Mouse (Mus musculus) testis, postnatal 14 days (tissue): ENCODE data around the gene Elf1.

ENCODE experiments used
- DNase-seq: peaks from one replicate; pipeline ENCODE4 v3.0.0; 2021; ENCODE audit warnings: low spot score

Elf1 gene

GRCm38 (mm10) chr14:79489150-79489549, 8.2 kb downstream of the Elf1 start:
- no peak for DNase-seq

- DNase-seq = no peak
These were observed 9.3 kb downstream of the Elf1 start for GRCm38 (mm10) chr14:79490246-79490645.

GRCm38 (mm10) chr14:79494349-79494748, 13.4 kb downstream of the Elf1 start:
- DNase-seq = no peak

GRCm38 (mm10) chr14:79499326-79499725, 18.3 kb downstream of the Elf1 start:
- DNase-seq = no peak

- no peak for DNase-seq
These were observed 19.8 kb downstream of the Elf1 start for GRCm38 (mm10) chr14:79500756-79501155.

- no peak for DNase-seq
These were observed 22.5 kb downstream of the Elf1 start for GRCm38 (mm10) chr14:79503371-79504075.

GRCm38 (mm10) chr14:79504246-79505006, 23.4 kb downstream of the Elf1 start:
- no peak for DNase-seq

- no peak for DNase-seq
These were observed 25.2 kb downstream of the Elf1 start for GRCm38 (mm10) chr14:79506207-79506606.

GRCm38 (mm10) chr14:79507846-79508245, 26.9 kb downstream of the Elf1 start:
- DNase-seq = no peak

GRCm38 (mm10) chr14:79508662-79509305, 27.8 kb downstream of the Elf1 start:
- DNase-seq = no peak

- no peak for DNase-seq
These were observed 30.5 kb downstream of the Elf1 start for GRCm38 (mm10) chr14:79511521-79511920.

GRCm38 (mm10) chr14:79513951-79514350, 33.0 kb downstream of the Elf1 start:
- DNase-seq = no peak

- DNase-seq = no peak
These were observed 34.1 kb downstream of the Elf1 start for GRCm38 (mm10) chr14:79515100-79515499.

GRCm38 (mm10) chr14:79515511-79516242, 34.7 kb downstream of the Elf1 start:
- DNase-seq = no peak

GRCm38 (mm10) chr14:79516243-79516610, 35.2 kb downstream of the Elf1 start:
- DNase-seq = no peak

GRCm38 (mm10) chr14:79516751-79517150, 35.8 kb downstream of the Elf1 start:
- no peak for DNase-seq

GRCm38 (mm10) chr14:79517185-79517740, 36.3 kb downstream of the Elf1 start:
- DNase-seq = no peak

- no peak for DNase-seq
These were observed 37.1 kb downstream of the Elf1 start for GRCm38 (mm10) chr14:79518123-79518522.

- DNase-seq = no peak
These were observed 38.0 kb downstream of the Elf1 start for GRCm38 (mm10) chr14:79518761-79519662.

GRCm38 (mm10) chr14:79519663-79519975, 38.6 kb downstream of the Elf1 start:
- DNase-seq = no peak

- DNase-seq = no peak
These were observed 39.6 kb downstream of the Elf1 start for GRCm38 (mm10) chr14:79520612-79521011.
